Mouse (Mus musculus): Measurements from ENCODE around the gene Ssbp2. TPM values are rescaled to one million over a fixed set of nuclear protein-coding genes. Genes with fewer than 3 reads are reported as not detected.

Ssbp2 gene
- polyA plus RNA-seq, 1 experiment from 2014 or later = 119 TPM

DNA sequence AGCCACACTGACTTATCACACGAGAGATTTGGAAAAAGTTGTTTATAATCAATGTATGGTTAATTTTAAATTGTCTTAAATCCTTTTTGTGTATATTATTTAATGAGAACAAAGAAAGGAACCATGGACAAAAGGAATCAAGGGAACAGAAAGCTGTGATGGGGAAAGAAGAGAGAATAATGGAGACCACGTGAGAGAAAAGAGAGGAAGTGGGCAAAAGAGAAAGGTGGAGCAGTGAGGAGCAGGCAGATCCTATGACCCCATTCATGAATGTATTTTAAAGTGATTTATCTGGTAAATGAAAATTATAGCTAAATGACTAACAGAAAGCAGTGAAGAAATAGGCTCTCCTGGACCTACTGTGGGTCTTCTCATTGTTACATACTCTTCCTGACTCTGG is 128.4 kb downstream of the Ssbp2 start:
- Histone ChIP-seq H3K4me1 (ENCODE audit: control insufficient read depth, insufficient read depth, low read length) (no peaks in the 10 kb centered on the region), H3K27ac (ENCODE audit: low read length) (no peak overlapping the region), H3K4me3 (replicated peaks; ENCODE audit: low read length) (no peak overlapping the region), H3K9me3 (replicated peaks; ENCODE audit: control insufficient read depth, low read length) (no peaks in the 10 kb centered on the region), H3K36me3 (ENCODE audit: control insufficient read depth, insufficient read depth, low read length) (no peaks in the 10 kb centered on the region), H3K4me2 (ENCODE audit: low read depth, low read length) (no peak overlapping the region), H3K27me3 (ENCODE audit: control insufficient read depth, insufficient read depth, low read length) (no peaks in the 10 kb centered on the region), H3K9ac (ENCODE audit: low read length) (no peak overlapping the region)
- WGBS = 75% methylated on average over 2 of the region's 2 CpGs
- ATAC-seq (ENCODE audit: insufficient read depth, low FRiP score) = no peak

GRCm38 (mm10) chr13:91591863-91592262 is 131.8 kb downstream of the Ssbp2 start:
- Histone ChIP-seq H3K4me1 (ENCODE audit: control insufficient read depth, insufficient read depth, low read length) (no peaks in the 10 kb centered on the region), H3K27ac (ENCODE audit: low read length) (no peak overlapping the region), H3K36me3 (ENCODE audit: control insufficient read depth, insufficient read depth, low read length) (no peaks in the 10 kb centered on the region), H3K9me3 (replicated peaks; ENCODE audit: control insufficient read depth, low read length) (no peaks in the 10 kb centered on the region), H3K4me3 (replicated peaks; ENCODE audit: low read length) (no peak overlapping the region), H3K9ac (ENCODE audit: low read length) (no peak overlapping the region), H3K27me3 (ENCODE audit: control insufficient read depth, insufficient read depth, low read length) (no peaks in the 10 kb centered on the region), H3K4me2 (ENCODE audit: low read depth, low read length) (no peak overlapping the region)
- ATAC-seq (ENCODE audit: insufficient read depth, low FRiP score) = no peak
- WGBS = 70% methylated on average over 4 of the region's 4 CpGs

DNA sequence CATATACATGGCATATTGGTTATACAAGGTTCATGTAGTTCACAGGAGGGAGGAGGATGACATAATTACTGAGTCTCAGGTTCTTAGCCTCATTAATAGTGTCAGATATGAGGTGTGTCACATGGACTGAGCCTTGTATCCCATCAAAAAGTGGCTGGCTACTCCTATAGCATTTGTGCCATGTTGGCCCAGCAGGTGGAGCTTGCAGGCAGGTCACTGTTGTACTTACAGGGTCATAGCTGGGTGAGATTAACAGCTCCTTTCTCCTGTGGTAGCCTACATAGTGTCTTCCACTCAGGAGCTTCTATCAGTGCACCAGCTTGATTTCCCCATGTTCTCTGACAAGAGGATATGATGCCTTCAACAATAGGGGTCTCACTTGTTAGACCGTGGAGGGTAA is 135.2 kb downstream of the Ssbp2 start:
- no peak overlapping the region for H3K9ac ChIP-seq (ENCODE audit: low read length)
- 85% methylated on average over 1 of the region's 1 CpGs for WGBS
- no peak for ATAC-seq (ENCODE audit: insufficient read depth, low FRiP score)
- H3K9me3 ChIP-seq (replicated peaks; ENCODE audit: control insufficient read depth, low read length) = no peaks in the 10 kb centered on the region
- no peak overlapping the region for H3K27ac ChIP-seq (ENCODE audit: low read length)
- H3K27me3 ChIP-seq (ENCODE audit: control insufficient read depth, insufficient read depth, low read length) = no peaks in the 10 kb centered on the region
- no peak overlapping the region for H3K4me2 ChIP-seq (ENCODE audit: low read depth, low read length)
- no peak overlapping the region for H3K4me3 ChIP-seq (replicated peaks; ENCODE audit: low read length)
- no peaks in the 10 kb centered on the region for H3K4me1 ChIP-seq (ENCODE audit: control insufficient read depth, insufficient read depth, low read length)
- H3K36me3 ChIP-seq (ENCODE audit: control insufficient read depth, insufficient read depth, low read length) = no peaks in the 10 kb centered on the region

DNA sequence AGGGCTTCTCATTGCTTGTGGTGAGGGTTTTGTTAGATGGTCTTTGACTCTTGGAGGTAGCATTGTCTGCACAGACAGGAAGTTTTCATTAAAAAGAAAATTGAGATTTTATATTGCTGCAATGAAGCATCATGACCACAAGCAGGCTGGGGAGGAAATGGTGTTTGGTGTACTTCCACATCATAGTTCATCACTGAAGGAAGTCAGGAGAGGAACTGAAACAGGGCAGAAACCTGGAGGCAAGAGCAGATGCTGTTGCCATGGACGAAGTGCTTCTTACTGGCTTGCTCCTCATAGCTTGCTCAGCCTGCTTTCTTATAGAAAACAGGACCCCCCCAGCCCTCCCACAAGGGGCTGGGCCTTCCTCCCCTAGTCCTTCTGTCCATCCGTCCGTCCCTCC is 139.5 kb downstream of the Ssbp2 start:
- H3K27me3 ChIP-seq (ENCODE audit: control insufficient read depth, insufficient read depth, low read length) = no peaks in the 10 kb centered on the region
- 89% methylated on average over 3 of the region's 3 CpGs for WGBS
- H3K9ac ChIP-seq (ENCODE audit: low read length) = no peak overlapping the region
- no peaks in the 10 kb centered on the region for H3K9me3 ChIP-seq (replicated peaks; ENCODE audit: control insufficient read depth, low read length)
- H3K4me3 ChIP-seq (replicated peaks; ENCODE audit: low read length) = no peak overlapping the region
- H3K27ac ChIP-seq (ENCODE audit: low read length) = no peak overlapping the region
- no peaks in the 10 kb centered on the region for H3K4me1 ChIP-seq (ENCODE audit: control insufficient read depth, insufficient read depth, low read length)
- no peak for ATAC-seq (ENCODE audit: insufficient read depth, low FRiP score)
- no peak overlapping the region for H3K4me2 ChIP-seq (ENCODE audit: low read depth, low read length)
- H3K36me3 ChIP-seq (ENCODE audit: control insufficient read depth, insufficient read depth, low read length) = no peaks in the 10 kb centered on the region

DNA sequence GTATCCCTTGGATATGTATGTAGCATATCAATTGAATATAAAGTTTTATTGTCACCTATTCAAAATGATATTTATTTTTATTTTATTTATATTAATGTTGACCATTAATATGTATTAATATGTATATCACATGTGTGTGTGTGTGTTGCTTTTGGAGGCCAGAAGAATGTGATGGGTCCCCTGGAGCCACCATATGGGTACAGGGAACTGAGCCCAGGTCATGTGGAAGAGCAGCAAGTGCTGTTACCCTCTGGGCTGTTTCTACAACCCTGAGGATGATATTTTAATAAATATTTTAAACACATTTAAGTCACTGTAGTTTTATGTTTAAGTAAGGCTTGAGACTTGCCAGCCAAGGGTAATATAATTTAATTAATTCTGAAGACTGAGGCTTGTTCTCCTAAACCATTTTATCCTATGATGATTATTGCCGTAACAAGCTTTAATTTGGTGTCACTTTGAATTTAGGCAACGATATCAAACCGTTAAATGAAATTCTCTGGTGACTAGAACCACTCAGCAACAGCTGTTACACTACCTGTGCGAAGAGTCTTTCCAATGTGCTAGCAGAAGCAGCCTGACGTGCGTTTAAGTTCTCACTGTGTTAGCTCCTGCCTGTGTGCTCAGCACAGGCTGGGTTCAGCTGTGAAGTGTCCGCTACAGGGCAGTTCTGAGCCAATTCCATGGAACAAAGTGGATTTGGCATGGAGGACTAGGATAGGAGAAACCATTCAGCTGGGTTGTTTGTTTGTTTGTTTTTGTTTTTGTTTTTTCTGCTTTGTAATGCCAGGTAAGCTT is 145.2 kb downstream of the Ssbp2 start:
- ATAC-seq (ENCODE audit: insufficient read depth, low FRiP score) = no peak
- Histone ChIP-seq H3K36me3 (ENCODE audit: control insufficient read depth, insufficient read depth, low read length) (no peaks in the 10 kb centered on the region), H3K4me3 (replicated peaks; ENCODE audit: low read length) (no peak overlapping the region), H3K4me1 (ENCODE audit: control insufficient read depth, insufficient read depth, low read length) (no peaks in the 10 kb centered on the region), H3K27ac (ENCODE audit: low read length) (no peak overlapping the region), H3K4me2 (ENCODE audit: low read depth, low read length) (no peak overlapping the region), H3K9ac (ENCODE audit: low read length) (no peak overlapping the region), H3K27me3 (ENCODE audit: control insufficient read depth, insufficient read depth, low read length) (no peaks in the 10 kb centered on the region), H3K9me3 (replicated peaks; ENCODE audit: control insufficient read depth, low read length) (no peaks in the 10 kb centered on the region)
- 90% methylated on average over 7 of the region's 7 CpGs for WGBS

DNA sequence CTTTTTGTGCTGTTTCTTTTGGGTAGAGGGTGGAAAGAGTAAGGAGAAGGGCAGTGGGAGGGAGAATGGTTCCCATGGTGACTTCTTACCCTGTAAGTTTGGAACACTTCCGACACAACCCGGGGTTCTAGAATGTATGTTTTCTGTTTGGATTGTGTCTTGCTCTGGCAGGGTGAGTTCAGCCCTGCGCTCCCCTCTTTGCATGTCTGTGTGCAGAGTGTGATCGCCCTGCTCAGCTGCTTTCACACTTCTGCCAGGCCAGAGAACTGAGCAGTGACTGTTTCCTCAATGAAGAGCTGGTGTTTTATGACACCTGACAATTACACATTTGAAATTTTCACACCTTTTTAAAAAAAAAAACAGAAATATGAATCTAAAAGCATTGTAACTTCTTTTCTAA is 150.5 kb downstream of the Ssbp2 start:
- H3K36me3 ChIP-seq (ENCODE audit: control insufficient read depth, insufficient read depth, low read length) = no peaks in the 10 kb centered on the region
- H3K4me3 ChIP-seq (replicated peaks; ENCODE audit: low read length) = no peak overlapping the region
- no peaks in the 10 kb centered on the region for H3K4me1 ChIP-seq (ENCODE audit: control insufficient read depth, insufficient read depth, low read length)
- no peaks in the 10 kb centered on the region for H3K9me3 ChIP-seq (replicated peaks; ENCODE audit: control insufficient read depth, low read length)
- no peak overlapping the region for H3K9ac ChIP-seq (ENCODE audit: low read length)
- WGBS = 72% methylated on average over 4 of the region's 4 CpGs
- no peak overlapping the region for H3K4me2 ChIP-seq (ENCODE audit: low read depth, low read length)
- H3K27ac ChIP-seq (ENCODE audit: low read length) = no peak overlapping the region
- no peak for ATAC-seq (ENCODE audit: insufficient read depth, low FRiP score)
- no peaks in the 10 kb centered on the region for H3K27me3 ChIP-seq (ENCODE audit: control insufficient read depth, insufficient read depth, low read length)

DNA sequence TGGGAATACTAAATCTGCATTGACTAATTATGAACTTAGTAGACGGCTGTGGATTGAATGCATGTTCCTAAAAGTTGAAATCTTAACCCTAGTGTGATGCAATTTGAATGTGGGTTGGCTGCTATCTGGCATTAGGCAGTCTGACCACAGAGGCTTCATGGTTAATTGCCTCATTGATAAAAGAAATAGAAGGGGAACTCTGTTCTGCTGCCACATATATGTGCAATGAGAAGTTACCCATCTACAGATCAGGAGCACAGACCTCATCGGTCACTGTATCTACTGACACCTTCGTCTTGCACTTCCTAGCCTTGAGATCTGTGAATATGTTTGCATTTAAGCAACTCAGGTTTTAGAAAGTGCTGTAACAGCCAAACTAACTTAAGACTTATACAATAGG is 151.8 kb downstream of the Ssbp2 start:
- Histone ChIP-seq H3K27ac (ENCODE audit: low read length) (no peak overlapping the region), H3K4me3 (replicated peaks; ENCODE audit: low read length) (no peak overlapping the region), H3K27me3 (ENCODE audit: control insufficient read depth, insufficient read depth, low read length) (no peaks in the 10 kb centered on the region), H3K36me3 (ENCODE audit: control insufficient read depth, insufficient read depth, low read length) (no peaks in the 10 kb centered on the region), H3K4me1 (ENCODE audit: control insufficient read depth, insufficient read depth, low read length) (no peaks in the 10 kb centered on the region), H3K4me2 (ENCODE audit: low read depth, low read length) (no peak overlapping the region), H3K9ac (ENCODE audit: low read length) (no peak overlapping the region), H3K9me3 (replicated peaks; ENCODE audit: control insufficient read depth, low read length) (no peaks in the 10 kb centered on the region)
- no peak for ATAC-seq (ENCODE audit: insufficient read depth, low FRiP score)
- 80% methylated on average over 3 of the region's 3 CpGs for WGBS

- H3K4me2 ChIP-seq (ENCODE audit: low read depth, low read length) = no peak overlapping the region
Observed at GRCm38 (mm10) chr13:91612578-91612977, 152.5 kb downstream of the Ssbp2 start.

DNA sequence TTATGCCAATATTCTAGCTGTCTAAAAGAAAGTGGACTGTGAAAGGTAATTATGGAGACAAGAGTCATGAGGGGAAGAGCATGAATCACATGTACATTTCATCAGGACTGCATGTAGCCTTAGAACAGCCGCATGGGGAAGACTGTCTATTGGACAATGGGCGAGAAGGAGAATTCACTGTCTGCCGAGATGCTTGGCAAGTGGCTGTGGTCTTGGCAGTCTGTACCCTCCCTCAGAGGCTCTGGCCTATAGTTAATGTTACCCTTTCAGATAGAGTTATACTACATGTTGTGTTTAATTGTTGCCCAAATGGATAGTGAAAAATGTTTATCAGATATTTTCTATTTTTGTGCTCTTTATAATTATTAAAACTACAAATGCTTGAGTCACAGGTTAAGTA is 156.0 kb downstream of the Ssbp2 start:
- Histone ChIP-seq H3K27me3 (ENCODE audit: control insufficient read depth, insufficient read depth, low read length) (no peaks in the 10 kb centered on the region), H3K4me1 (ENCODE audit: control insufficient read depth, insufficient read depth, low read length) (no peaks in the 10 kb centered on the region), H3K36me3 (ENCODE audit: control insufficient read depth, insufficient read depth, low read length) (no peaks in the 10 kb centered on the region), H3K27ac (ENCODE audit: low read length) (no peak overlapping the region), H3K4me3 (replicated peaks; ENCODE audit: low read length) (no peak overlapping the region), H3K9ac (ENCODE audit: low read length) (no peak overlapping the region), H3K9me3 (replicated peaks; ENCODE audit: control insufficient read depth, low read length) (no peaks in the 10 kb centered on the region), H3K4me2 (ENCODE audit: low read depth, low read length) (no peak overlapping the region)
- ATAC-seq (ENCODE audit: insufficient read depth, low FRiP score) = no peak
- 81% methylated on average over 3 of the region's 3 CpGs for WGBS

More at GRCm38 (mm10) chr13:91612578-91612977, 152.5 kb downstream of the Ssbp2 start:
- no peaks in the 10 kb centered on the region for H3K9me3 ChIP-seq (replicated peaks; ENCODE audit: control insufficient read depth, low read length)
- 73% methylated on average over 4 of the region's 4 CpGs for WGBS
- peak; percentile 62; the same call in 1 of the 2 replicates for ATAC-seq (ENCODE audit: insufficient read depth, low FRiP score)
- H3K9ac ChIP-seq (ENCODE audit: low read length) = no peak overlapping the region
- no peaks in the 10 kb centered on the region for H3K27me3 ChIP-seq (ENCODE audit: control insufficient read depth, insufficient read depth, low read length)
- no peak overlapping the region for H3K27ac ChIP-seq (ENCODE audit: low read length)
- H3K36me3 ChIP-seq (ENCODE audit: control insufficient read depth, insufficient read depth, low read length) = no peaks in the 10 kb centered on the region
- no peak overlapping the region for H3K4me3 ChIP-seq (replicated peaks; ENCODE audit: low read length)
- H3K4me1 ChIP-seq (ENCODE audit: control insufficient read depth, insufficient read depth, low read length) = no peaks in the 10 kb centered on the region

Data from stomach, embryonic 16.5 days (tissue).